Mouse (Mus musculus) embryonic facial prominence, embryonic 11.5 days (tissue): Measurements from ENCODE around the gene Folr2. TPM values are rescaled to one million over a fixed set of nuclear protein-coding genes. Genes with fewer than 3 reads are reported as not detected.

Experiments used
- ATAC-seq: fragments of 200-750 bp; cut with Nextera tagmentation; replicated peaks from 2 replicates; pipeline ENCODE4 v1.8.0; 2017; ENCODE audit warnings: low read depth; ENCODE audit not compliant: insufficient number of reproducible peaks, low FRiP score, low TSS enrichment
- DNase-seq: peaks from one replicate; pipeline ENCODE4 v3.0.0-alpha.2; 2015; ENCODE audit warnings: low spot score
- H3K27ac ChIP-seq: fragments of 300-500 bp; sonication (generic); replicated peaks from 2 replicates; pipeline ENCODE4 v1.5.1; 2014; ENCODE audit warnings: mild to moderate bottlenecking, low read depth, low read length, control low read depth
- H3K27me3 ChIP-seq: fragments of 300-500 bp; sonication (generic); 2 replicates; pipeline ENCODE4 v1.6.1; 2014; ENCODE audit warnings: mild to moderate bottlenecking, low read length, moderate library complexity, mixed read lengths; ENCODE audit not compliant: control insufficient read depth, insufficient read depth
- H3K36me3 ChIP-seq: fragments of 300-500 bp; sonication (generic); replicated peaks from 2 replicates; pipeline ENCODE4 v1.6.1; 2014; ENCODE audit warnings: low read depth, mild to moderate bottlenecking, low read length, moderate library complexity, mixed read lengths; ENCODE audit not compliant: control insufficient read depth, insufficient read depth
- H3K4me1 ChIP-seq: fragments of 300-500 bp; sonication (generic); 2 replicates; pipeline ENCODE4 v1.6.1; 2014; ENCODE audit warnings: low read length, mixed read lengths; ENCODE audit not compliant: control insufficient read depth, insufficient read depth
- H3K4me2 ChIP-seq: fragments of 300-500 bp; sonication (generic); 2 replicates; pipeline ENCODE4 v1.6.1; 2014; ENCODE audit warnings: low read depth, mild to moderate bottlenecking, control low read depth, low read length, moderate library complexity
- H3K4me3 ChIP-seq: fragments of 300-500 bp; sonication (generic); 2 replicates; pipeline ENCODE4 v1.5.1; 2014; ENCODE audit warnings: low read depth, low read length, control low read depth
- H3K9ac ChIP-seq: fragments of 300-500 bp; sonication (generic); replicated peaks from 2 replicates; pipeline ENCODE4 v1.6.1; 2014; ENCODE audit warnings: mild to moderate bottlenecking, control low read depth, low read length
- H3K9me3 ChIP-seq: fragments of 300-500 bp; sonication (generic); replicated peaks from 2 replicates; pipeline ENCODE4 v1.6.1; 2016; ENCODE audit warnings: mild to moderate bottlenecking, low read length, inconsistent platforms, mixed read lengths; ENCODE audit not compliant: control insufficient read depth
- WGBS: fragments of 180-500 bp; shearing (Covaris S2); extraction: QIAGEN DNeasy Blood & Tissue Kit; methylation state at CpG from one replicate; pipeline ENCODE4 v1.1.7; 2014; 5-methylcytosine and 5-hydroxymethylcytosine counted together
- polyA plus RNA-seq: library from polyadenylated mRNA; unstranded; fragments of >200 nt; fragmentation: Nextera tagmentation; extraction: Ambion mirVana; gene quantifications from 2 replicates; pipeline ENCODE4 v1.2.1, GENCODE M21; 2014

Gene Folr2
- polyA plus RNA-seq, 1 experiment from 2014 or later: not detected

DNA sequence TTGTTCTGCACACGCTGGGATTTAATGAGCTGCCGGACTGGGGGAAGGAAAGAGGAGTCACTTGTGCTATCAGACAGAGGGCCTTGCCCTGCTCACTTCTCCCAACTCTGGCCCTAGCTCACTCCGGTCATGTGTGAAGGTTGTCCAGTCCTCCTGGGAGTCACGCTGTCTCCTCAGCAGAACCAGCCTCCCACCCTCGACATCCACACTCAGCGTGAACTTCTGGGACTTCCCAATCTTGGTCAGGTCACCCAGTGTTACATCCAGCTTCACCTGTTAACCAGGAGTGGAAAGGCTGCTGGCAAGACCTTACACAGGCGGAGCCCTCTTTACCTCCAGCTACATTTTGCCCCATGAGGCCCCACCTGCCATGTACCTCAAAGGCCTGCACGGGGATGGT lies 25.6 kb downstream of the Folr2 start:
- Histone ChIP-seq H3K9ac (no peak overlapping the region), H3K9me3 (no peaks in the 10 kb centered on the region), H3K27ac (no peak overlapping the region), H3K4me3 (no peak overlapping the region), H3K4me2 (no peak overlapping the region), H3K27me3 (no peaks in the 10 kb centered on the region), H3K4me1 (0 out of 2 replicates have a peak, but pooled peaks cover 2% of the 10 kb centered on the region), H3K36me3 (peaks cover 41% of the 10 kb centered on the region)
- DNase-seq (no peak), ATAC-seq (no peak)
- 96% methylated on average over 8 of the region's 8 CpGs for WGBS

DNA sequence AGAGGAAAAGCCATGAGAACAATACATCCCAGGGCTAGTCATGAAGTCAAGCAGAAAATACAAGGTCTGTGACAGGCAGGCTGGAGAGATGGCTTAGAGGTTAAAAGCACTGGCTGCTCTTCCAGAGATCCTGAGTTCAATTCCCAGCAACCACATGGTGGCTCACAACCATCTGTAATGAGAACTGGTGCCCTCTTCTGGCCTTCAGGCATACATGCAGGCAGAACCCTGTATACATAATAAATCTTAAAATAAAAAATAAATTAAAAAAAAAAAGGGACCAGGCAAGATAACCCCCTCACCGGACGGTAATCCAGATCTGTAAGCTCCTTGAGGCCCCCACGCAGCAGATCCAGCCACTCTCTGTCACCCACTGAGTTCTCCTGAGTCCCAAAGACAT lies 26.6 kb downstream of the Folr2 start:
- Histone ChIP-seq H3K36me3 (peaks cover 46% of the 10 kb centered on the region), H3K27ac (no peak overlapping the region), H3K27me3 (no peaks in the 10 kb centered on the region), H3K9me3 (no peaks in the 10 kb centered on the region), H3K4me3 (no peak overlapping the region), H3K4me1 (0 out of 2 replicates have a peak, but pooled peaks cover 2% of the 10 kb centered on the region), H3K9ac (no peak overlapping the region), H3K4me2 (no peak overlapping the region)
- 98% methylated on average over 3 of the region's 3 CpGs for WGBS
- no peak for DNase-seq
- ATAC-seq: no peak

DNA sequence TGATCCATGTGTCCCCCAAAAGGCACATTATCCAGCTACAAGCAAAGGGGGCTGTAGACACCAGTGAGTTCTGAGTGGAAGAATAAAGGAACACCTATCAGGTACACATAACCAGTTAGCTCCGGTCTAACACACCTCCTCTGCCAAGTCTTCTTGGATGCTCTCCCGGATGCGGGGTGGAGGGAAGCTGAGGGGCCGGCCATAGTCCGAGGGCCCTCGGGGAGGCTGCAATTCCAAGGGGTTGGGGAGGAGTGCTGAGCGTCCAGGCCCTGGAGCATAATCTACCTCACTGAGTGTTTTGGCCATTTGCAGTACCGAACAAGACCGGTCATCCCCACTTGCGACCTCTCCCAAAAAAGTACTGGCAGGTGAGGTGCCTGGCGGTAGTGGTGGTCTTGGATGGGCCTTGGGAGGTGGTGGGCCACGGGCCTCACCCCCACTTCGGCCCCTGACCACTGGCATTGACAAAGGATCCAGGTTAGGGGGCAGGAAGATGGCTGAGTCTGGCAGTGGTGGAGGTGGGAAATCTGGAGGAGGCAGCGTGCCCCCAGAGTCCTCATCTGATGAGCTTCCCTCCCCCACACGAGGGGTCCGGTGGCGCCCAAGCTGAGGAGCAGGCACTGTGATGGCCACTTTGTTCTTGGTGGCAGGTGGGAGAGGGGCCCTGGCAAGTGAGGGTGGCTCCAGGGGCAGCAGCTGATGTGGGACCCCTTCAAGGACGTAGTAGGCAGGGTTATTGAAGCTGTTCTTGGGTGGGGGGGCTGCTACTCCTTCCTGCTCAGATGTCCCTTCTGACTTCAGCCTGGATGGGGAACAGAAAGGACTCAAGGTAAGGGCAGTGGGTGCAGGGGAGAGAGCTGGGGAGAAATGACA lies 33.0 kb downstream of the Folr2 start:
- 87% methylated on average over 18 of the region's 18 CpGs for WGBS
- Histone ChIP-seq H3K4me1 (peaks cover 13% of the 10 kb centered on the region), H3K9me3 (no peaks in the 10 kb centered on the region), H3K4me2 (no peak overlapping the region), H3K36me3 (peaks cover 19% of the 10 kb centered on the region), H3K4me3 (no peak overlapping the region), H3K27ac (no peak overlapping the region), H3K27me3 (peaks cover 31% of the 10 kb centered on the region), H3K9ac (no peak overlapping the region)
- ATAC-seq: no peak
- DNase-seq: no peak

DNA sequence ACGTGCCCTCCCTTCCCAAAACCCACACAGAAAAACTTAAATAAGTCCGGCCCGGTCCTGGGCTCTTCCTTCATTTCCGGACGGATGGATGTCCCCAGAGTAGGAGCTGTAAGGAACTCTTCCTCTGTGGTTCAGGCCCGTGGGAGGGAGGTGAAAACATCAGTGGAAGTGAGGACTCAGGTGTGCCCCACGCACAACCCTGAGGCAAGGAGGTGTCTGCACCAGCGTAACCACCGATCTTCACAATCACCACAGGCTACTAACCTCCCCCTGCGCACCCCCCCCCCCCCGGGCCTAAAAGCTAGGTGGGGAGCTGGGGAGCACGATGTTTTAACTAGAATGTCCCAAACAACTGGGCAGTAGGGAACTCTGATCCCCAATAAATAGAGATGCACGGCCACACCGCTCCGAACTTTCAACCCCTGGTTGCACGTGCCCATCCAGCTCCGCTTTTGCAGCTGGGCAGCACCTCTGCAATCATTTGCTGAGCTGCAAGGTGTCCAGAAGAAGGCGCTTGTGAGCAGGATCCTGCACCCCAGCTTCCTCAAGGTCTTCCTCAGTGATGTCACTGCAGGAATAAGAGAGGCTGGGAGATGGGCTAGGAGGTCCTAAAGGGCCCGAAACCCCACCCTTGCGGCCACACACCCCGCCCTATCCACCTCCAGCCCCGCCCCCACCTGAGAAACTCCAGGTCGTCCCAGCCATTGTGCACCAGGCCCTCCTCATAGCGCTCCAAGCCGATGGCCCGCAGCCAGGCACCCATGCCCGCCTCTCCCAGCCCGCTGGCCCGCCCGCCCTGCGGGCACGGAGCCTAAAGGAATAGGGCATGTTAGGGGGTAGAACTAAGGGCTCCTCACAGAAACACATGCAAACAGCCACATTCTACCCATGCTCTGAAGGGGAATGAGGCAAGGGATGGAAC lies 33.9 kb downstream of the Folr2 start:
- WGBS: 28% methylated on average over 29 of the region's 32 CpGs
- ATAC-seq (no peak; the same call in 1 of the 2 replicates), DNase-seq (peak; percentile 58)
- no peak overlapping the region for H3K4me3 ChIP-seq
- no peak overlapping the region for H3K9ac ChIP-seq
- H3K9me3 ChIP-seq: no peaks in the 10 kb centered on the region
- peaks cover 13% of the 10 kb centered on the region for H3K4me1 ChIP-seq
- peaks cover 40% of the 10 kb centered on the region for H3K27me3 ChIP-seq
- no peak overlapping the region for H3K4me2 ChIP-seq
- H3K27ac ChIP-seq: no peak overlapping the region
- H3K36me3 ChIP-seq: peaks cover 12% of the 10 kb centered on the region

DNA sequence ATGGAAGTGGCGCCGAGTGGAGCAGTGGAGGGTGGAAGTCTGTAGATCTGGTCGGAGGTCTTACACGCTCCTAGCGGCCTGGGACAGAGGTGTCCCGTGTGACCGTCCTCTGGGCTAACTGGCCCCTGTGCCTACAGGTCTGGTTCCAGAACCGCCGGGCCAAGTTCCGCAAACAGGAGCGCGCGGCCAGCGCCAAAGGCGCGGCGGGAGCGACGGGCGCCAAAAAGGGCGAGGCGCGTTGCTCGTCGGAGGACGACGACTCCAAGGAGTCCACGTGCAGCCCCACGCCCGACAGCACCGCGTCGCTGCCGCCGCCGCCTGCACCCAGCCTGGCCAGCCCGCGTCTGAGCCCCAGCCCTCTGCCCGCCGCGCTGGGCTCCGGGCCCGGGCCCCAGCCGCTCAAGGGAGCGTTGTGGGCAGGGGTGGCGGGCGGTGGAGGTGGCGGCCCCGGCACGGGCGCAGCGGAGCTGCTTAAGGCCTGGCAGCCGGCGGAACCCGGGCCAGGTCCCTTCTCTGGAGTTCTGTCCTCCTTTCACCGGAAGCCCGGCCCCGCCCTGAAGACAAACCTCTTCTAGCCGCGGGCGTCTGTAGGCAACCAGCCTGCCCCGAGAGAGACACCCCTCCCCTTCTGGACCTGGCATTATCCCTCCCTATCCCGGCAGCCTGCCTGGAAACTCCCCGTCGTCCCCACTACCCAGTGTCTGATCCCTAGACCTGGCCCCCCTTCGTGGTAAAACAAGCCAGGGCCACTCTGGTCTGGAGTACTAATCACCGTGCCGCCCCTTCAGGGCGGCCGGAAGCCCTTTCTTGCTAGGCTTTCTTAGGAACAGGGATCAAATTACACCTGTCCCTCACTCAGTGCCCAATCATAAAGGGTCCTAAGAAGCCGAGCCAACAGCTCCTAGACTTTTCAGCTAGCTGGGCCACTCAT lies 35.2 kb downstream of the Folr2 start:
- under 1% methylated on average over 56 of the region's 71 CpGs for WGBS
- H3K36me3 ChIP-seq: peaks cover 9% of the 10 kb centered on the region
- DNase-seq (peak; percentile 85), ATAC-seq (peak; percentile 85)
- H3K4me2 ChIP-seq: peak overlapping the region; percentile 81
- peak overlapping the region; percentile 38 for H3K4me3 ChIP-seq
- no peak overlapping the region for H3K27ac ChIP-seq
- H3K9ac ChIP-seq: peak overlapping the region; percentile 62
- H3K27me3 ChIP-seq: peaks cover 52% of the 10 kb centered on the region
- H3K9me3 ChIP-seq: no peaks in the 10 kb centered on the region
- H3K4me1 ChIP-seq: peaks cover 13% of the 10 kb centered on the region

DNA sequence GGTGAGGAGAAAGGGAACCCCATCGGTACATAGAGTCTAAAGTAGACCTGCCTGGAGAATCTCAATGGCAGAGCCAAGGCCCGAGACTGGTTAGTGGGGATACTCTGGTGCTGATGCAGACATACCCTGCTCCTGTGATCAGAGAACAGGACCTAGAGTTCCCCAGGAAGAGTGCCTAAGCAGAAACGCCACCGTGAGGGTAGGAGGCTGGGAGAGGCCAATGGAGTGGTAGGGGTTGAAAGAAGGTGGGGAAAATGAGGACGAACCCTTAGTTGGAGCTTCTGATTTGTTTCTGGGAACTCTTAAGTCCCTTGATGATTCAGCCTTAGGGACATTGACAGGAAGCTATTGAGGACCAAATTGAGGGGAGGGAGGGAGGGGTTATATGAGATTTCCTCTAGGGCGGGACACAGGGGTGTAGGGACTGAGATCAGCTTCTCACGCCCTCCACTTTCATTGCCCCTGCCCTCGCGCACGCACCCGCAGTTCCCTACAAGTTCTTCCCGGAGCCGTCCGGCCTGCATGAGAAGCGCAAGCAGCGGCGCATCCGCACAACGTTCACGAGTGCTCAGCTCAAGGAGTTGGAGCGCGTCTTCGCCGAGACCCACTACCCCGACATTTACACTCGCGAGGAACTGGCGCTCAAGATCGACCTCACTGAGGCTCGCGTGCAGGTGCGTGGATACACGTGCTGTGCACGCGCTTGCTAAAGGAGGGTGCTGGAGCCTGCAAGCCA lies 36.5 kb downstream of the Folr2 start:
- no peak for ATAC-seq
- 0 out of 2 replicates have a peak overlapping the region, but pooled peaks have one; percentile 12 for H3K4me3 ChIP-seq
- WGBS: 2% methylated on average over 35 of the region's 35 CpGs

More for the DNA sequence above, 36.5 kb downstream of the Folr2 start:
- Histone ChIP-seq H3K9me3 (no peaks in the 10 kb centered on the region), H3K27ac (no peak overlapping the region), H3K9ac (no peak overlapping the region), H3K4me2 (peak overlapping the region; percentile 34), H3K36me3 (no peaks in the 10 kb centered on the region; the same call in none of the 2 replicates), H3K27me3 (peaks cover 57% of the 10 kb centered on the region), H3K4me1 (peaks cover 13% of the 10 kb centered on the region)
- peak; percentile 51 for DNase-seq
